Mouse (Mus musculus) small intestine, adult 2 months (tissue): Measurements from ENCODE around the gene Ifi35. TPM values are rescaled to one million over a fixed set of nuclear protein-coding genes. Genes with fewer than 3 reads are reported as not detected.
"Not testable (repeated sequence)": the region's sequence is repeated elsewhere in the genome, so short reads cannot be mapped to it uniquely, and the experiment has no call there.

Experiments used
- H3K27ac ChIP-seq: fragments of 200-500 bp; 2 replicates; pipeline ENCODE4 v1.5.1; 2012; ENCODE audit warnings: low read depth, low read length, control low read depth, inconsistent platforms; ENCODE audit not compliant: insufficient read depth
- H3K27me3 ChIP-seq: fragments of 200-500 bp; 2 replicates; pipeline ENCODE4 v1.6.1; 2012; ENCODE audit warnings: mild to moderate bottlenecking, moderate library complexity, low read length, inconsistent platforms; ENCODE audit not compliant: control insufficient read depth, insufficient read depth
- H3K36me3 ChIP-seq: fragments of 200-500 bp; 2 replicates; pipeline ENCODE4 v1.6.1; 2012; ENCODE audit warnings: mild to moderate bottlenecking, low read length, control low read depth, inconsistent platforms; ENCODE audit not compliant: control insufficient read depth, insufficient read depth
- H3K4me1 ChIP-seq: fragments of 200-500 bp; 2 replicates; pipeline ENCODE4 v1.6.1; 2012; ENCODE audit warnings: low read length, inconsistent platforms, mixed read lengths; ENCODE audit not compliant: control insufficient read depth, insufficient read depth, insufficient read length
- H3K4me3 ChIP-seq: fragments of 200-500 bp; 2 replicates; pipeline ENCODE4 v1.5.1; 2012; ENCODE audit warnings: low read depth, mild to moderate bottlenecking, control low read depth, inconsistent platforms, low read length, moderate library complexity
- CTCF ChIP-seq: fragments of 200-500 bp; IDR thresholded peaks from 2 replicates; pipeline ENCODE4 v1.5.1; 2012; ENCODE audit warnings: low read depth, mild to moderate bottlenecking, control low read depth, inconsistent platforms, low read length, moderate library complexity, mixed read lengths; ENCODE audit not compliant: insufficient replicate concordance, insufficient read length; ENCODE audit errors: extremely low read depth
- POLR2A ChIP-seq: fragments of 200-500 bp; IDR thresholded peaks from 2 replicates; pipeline ENCODE4 v1.6.1; 2012; ENCODE audit warnings: low read depth, mild to moderate bottlenecking, control low read depth, inconsistent platforms, low read length, moderate library complexity
- WGBS: fragments of 180-500 bp; shearing (Covaris S2); methylation state at CpG from one replicate; pipeline ENCODE4 v1.1.7; 2018; 5-methylcytosine and 5-hydroxymethylcytosine counted together
- polyA plus RNA-seq: library from polyadenylated mRNA; depleted of rRNA; stranded (reverse); fragments of >200 nt; gene quantifications from 2 replicates; pipeline ENCODE4 v1.2.3, GENCODE M21; 2012

Gene Ifi35
- polyA plus RNA-seq, 1 experiment, result 123 TPM

DNA sequence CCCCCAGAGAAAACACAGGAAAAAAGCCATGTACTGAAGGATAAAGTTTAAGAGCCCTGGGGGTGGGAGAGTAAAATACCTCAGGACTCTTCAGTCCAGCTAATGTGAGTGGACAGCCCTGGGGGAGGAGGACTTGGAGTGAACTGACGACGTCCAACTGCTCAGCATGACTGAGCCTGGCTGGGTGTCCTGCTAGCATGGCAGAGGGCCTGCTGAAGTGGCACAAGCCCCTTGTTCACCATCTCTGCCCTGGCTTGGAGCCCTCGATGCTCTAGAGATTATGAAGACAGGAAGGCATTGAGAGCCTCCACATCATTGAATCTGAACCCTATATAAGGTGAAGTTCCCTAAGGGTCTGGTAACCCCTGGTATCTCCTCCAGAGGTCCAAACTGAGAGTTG lies 23.7 kb downstream of the Ifi35 start:
- TF ChIP-seq CTCF, result no peak
- no peak for TF ChIP-seq POLR2A
- H3K4me1 ChIP-seq, result no peaks in the 10 kb centered on the region
- WGBS, result 80% methylated on average over 3 of the region's 3 CpGs
- H3K4me3 ChIP-seq, result no peak overlapping the region
- no peak overlapping the region for H3K27ac ChIP-seq
- no peaks in the 10 kb centered on the region for H3K36me3 ChIP-seq
- no peaks in the 10 kb centered on the region for H3K27me3 ChIP-seq

GRCm38 (mm10) chr11:101472336-101472735 lies 24.1 kb downstream of the Ifi35 start:
- Histone ChIP-seq H3K36me3 (no peaks in the 10 kb centered on the region), H3K4me1 (no peaks in the 10 kb centered on the region), H3K27me3 (no peaks in the 10 kb centered on the region), H3K27ac (no peak overlapping the region), H3K4me3 (no peak overlapping the region)
- WGBS, result 66% methylated on average over 7 of the region's 7 CpGs
- TF ChIP-seq POLR2A (no peak), CTCF (no peak)

GRCm38 (mm10) chr11:101473686-101474085 lies 25.5 kb downstream of the Ifi35 start:
- H3K36me3 ChIP-seq, H3K27ac ChIP-seq, H3K4me3 ChIP-seq, H3K4me1 ChIP-seq, H3K27me3 ChIP-seq: not testable (repeated sequence)
- 83% methylated on average over 1 of the region's 1 CpGs for WGBS

GRCm38 (mm10) chr11:101474298-101474697 lies 26.1 kb downstream of the Ifi35 start:
- Histone ChIP-seq H3K4me3 (no peak overlapping the region), H3K36me3 (no peaks in the 10 kb centered on the region), H3K27me3 (no peaks in the 10 kb centered on the region), H3K4me1 (peaks cover 7% of the 10 kb centered on the region), H3K27ac (no peak overlapping the region)
- WGBS, result 33% methylated on average over 5 of the region's 5 CpGs
- no peak for TF ChIP-seq POLR2A
- no peak for TF ChIP-seq CTCF

DNA sequence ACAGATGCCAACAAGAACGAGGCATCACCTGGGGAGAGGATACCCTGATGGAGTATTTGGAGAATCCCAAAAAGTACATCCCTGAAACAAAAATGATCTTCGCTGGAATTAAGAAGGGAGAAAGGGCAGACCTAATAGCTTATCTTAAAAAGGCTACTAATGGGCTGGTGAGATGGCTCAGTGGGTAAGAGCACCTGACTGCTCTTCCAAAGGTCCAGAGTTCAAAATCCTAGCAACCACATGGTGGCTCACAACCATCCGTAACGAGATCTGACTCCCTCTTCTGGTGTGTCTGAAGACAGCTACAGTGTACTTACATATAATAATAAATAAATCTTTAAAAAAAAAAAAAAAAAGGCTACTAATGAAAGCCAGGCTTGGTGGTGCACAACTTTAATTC lies 28.2 kb downstream of the Ifi35 start:
- not testable (repeated sequence) for H3K27me3 ChIP-seq, H3K4me3 ChIP-seq, H3K27ac ChIP-seq, H3K36me3 ChIP-seq
- H3K4me1 ChIP-seq, result peaks cover 23% of the 10 kb centered on the region
- 57% methylated on average over 4 of the region's 4 CpGs for WGBS

- WGBS, result 69% methylated on average over 4 of the region's 4 CpGs
- Histone ChIP-seq H3K4me1 (peaks cover 28% of the 10 kb centered on the region), H3K27me3 (no peaks in the 10 kb centered on the region), H3K4me3 (no peak overlapping the region), H3K36me3 (no peaks in the 10 kb centered on the region), H3K27ac (no peak overlapping the region)
- TF ChIP-seq CTCF, result no peak
- TF ChIP-seq POLR2A, result no peak
Observed at GRCm38 (mm10) chr11:101477194-101477551, 29.0 kb downstream of the Ifi35 start.

DNA sequence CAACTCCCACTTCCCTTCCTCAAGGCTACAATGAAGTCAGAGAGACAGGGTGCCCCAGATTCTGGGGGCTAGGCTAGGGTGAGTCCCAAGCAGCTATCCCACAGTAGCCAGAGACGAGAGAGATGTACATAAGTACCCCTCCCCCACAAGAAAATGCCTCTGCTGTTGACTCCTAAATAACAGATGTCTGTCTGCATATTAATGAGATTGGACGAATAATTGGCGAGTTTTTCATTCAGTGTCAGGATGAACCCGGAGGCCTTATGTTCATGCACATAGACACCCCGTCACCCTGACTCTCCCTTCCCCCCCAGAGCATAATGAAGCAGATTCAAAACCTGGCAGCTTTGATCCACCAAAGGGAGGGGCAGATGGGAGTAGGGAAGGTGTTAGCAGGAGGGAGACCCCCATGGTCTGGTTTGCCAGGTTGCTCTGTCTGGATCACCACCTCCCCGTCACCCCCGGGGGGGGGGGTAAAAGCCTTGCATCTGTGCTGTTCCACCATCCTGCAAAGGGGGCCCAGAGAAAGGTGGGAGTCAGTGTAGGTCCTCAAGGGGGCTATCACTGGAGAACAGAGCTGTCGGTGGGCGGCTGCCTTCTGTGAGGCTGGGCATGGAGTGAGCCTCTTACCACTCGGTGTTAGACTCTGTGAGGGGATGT lies 29.5 kb downstream of the Ifi35 start:
- H3K27ac ChIP-seq, result no peak overlapping the region

DNA sequence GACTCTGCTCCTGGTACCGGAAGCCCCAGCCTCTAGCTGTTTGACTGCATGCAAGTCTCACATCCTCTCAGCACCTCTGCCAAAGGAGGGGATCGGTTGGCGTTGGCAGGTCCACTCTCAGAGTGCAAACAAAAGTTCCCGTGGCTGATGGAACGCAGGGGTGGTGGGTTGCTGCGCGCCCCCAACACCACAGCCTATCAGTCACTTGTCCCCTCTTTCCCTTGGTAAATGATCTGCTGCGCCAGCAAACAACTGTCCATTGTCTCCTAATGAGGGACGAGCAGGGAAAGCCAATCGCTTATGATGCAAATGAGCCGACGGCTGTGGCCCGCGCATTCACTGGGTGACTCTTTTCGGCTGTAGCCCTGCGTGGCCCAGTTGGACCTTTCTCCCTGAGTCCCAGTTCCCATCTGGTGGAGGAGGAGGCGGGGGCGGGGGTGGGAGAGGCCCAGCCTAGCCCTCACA lies 31.0 kb downstream of the Ifi35 start:
- TF ChIP-seq CTCF, result no peak
- TF ChIP-seq POLR2A, result no peak
- no peak overlapping the region for H3K27ac ChIP-seq
- peak overlapping the region; percentile 36 for H3K4me3 ChIP-seq
- H3K36me3 ChIP-seq, result no peaks in the 10 kb centered on the region
- WGBS, result 13% methylated on average over 18 of the region's 18 CpGs
- H3K4me1 ChIP-seq, result peaks cover 28% of the 10 kb centered on the region
- no peaks in the 10 kb centered on the region for H3K27me3 ChIP-seq

More for the DNA sequence above, 29.5 kb downstream of the Ifi35 start:
- Histone ChIP-seq H3K27me3 (no peaks in the 10 kb centered on the region), H3K4me3 (no peak overlapping the region), H3K4me1 (peaks cover 28% of the 10 kb centered on the region), H3K36me3 (no peaks in the 10 kb centered on the region)
- no peak for TF ChIP-seq POLR2A
- TF ChIP-seq CTCF, result no peak
- WGBS, result 88% methylated on average over 10 of the region's 10 CpGs
